Mouse (Mus musculus): ENCODE measurements at regions not wholly inside any gene's neighbourhood (a gene's known extent, or its start where the extent isn't known, plus 50 kb on each side); places are given as distances from the start of the nearest gene placed in this dataset.

GRCm38 (mm10) chr13:106710580-106710979 is 226.2 kb downstream of the Ipo11 start:
- TF ChIP-seq EP300 (IDR thresholded peaks at IDR 0.05): no peak
- TF ChIP-seq CTCF (IDR thresholded peaks at IDR 0.05): no peak
